In genomic region chr2:26356231-26356630, GRCm38 (mm10) we compare ENCODE assay signal across 18 mouse cellular contexts.
"Had no signal": no experiment of that assay in that cellular context is flagged by ENCODE, and none has a peak within 500 bp of the region (broad histone marks: within the 10 kb centered on the region; RNA-seq: fewer than 3 reads in every experiment).

No protein-coding gene starts in this region.

- H3K4me2 ChIP-seq: limb, embryonic 15.5 days; liver, embryonic 12.5 days; lung, embryonic 14.5 days; midbrain, embryonic 12.5 days; neural tube, embryonic 13.5 days; neural tube, embryonic 15.5 days; stomach, embryonic 15.5 days had no signal

- ATAC-seq: liver, embryonic 12.5 days; midbrain, embryonic 16.5 days had no signal

- DNase-seq: lung, adult 18-20 months; midbrain, embryonic 14.5 days; retina, postnatal 1 day; right cerebral cortex, adult 18-20 months; right cerebral cortex, postnatal 25 days; right cerebral cortex, postnatal 4 days had no signal

- H3K9me3 ChIP-seq: limb, embryonic 15.5 days; liver, embryonic 12.5 days; midbrain, embryonic 10.5 days; midbrain, embryonic 12.5 days; neural tube, embryonic 13.5 days; neural tube, embryonic 15.5 days; stomach, embryonic 15.5 days had no signal

- H3K36me3 ChIP-seq: liver, embryonic 12.5 days; midbrain, embryonic 12.5 days; neural tube, embryonic 15.5 days; stomach, embryonic 15.5 days had no signal

- H3K27me3 ChIP-seq: limb, embryonic 15.5 days; liver, embryonic 12.5 days; midbrain, embryonic 12.5 days; neural tube, embryonic 13.5 days; neural tube, embryonic 15.5 days; stomach, embryonic 15.5 days had no signal

- H3K4me3 ChIP-seq: limb, embryonic 15.5 days; liver, embryonic 12.5 days; midbrain, embryonic 10.5 days; midbrain, embryonic 12.5 days; myocyte; neural tube, embryonic 13.5 days; neural tube, embryonic 15.5 days; stomach, embryonic 15.5 days had no signal

- H3K27ac ChIP-seq: limb, embryonic 15.5 days; liver, embryonic 12.5 days; liver, embryonic 14.5 days; midbrain, embryonic 10.5 days; midbrain, embryonic 12.5 days; neural tube, embryonic 13.5 days; neural tube, embryonic 15.5 days; stomach, embryonic 15.5 days; stomach, postnatal 0 days had no signal

- H3K9ac ChIP-seq: limb, embryonic 15.5 days; liver, embryonic 12.5 days; liver, embryonic 14.5 days; lung, embryonic 14.5 days; midbrain, embryonic 12.5 days; neural tube, embryonic 13.5 days; neural tube, embryonic 15.5 days; stomach, embryonic 15.5 days had no signal
